Mouse (Mus musculus): ENCODE results near the gene Bnipl.

DNA sequence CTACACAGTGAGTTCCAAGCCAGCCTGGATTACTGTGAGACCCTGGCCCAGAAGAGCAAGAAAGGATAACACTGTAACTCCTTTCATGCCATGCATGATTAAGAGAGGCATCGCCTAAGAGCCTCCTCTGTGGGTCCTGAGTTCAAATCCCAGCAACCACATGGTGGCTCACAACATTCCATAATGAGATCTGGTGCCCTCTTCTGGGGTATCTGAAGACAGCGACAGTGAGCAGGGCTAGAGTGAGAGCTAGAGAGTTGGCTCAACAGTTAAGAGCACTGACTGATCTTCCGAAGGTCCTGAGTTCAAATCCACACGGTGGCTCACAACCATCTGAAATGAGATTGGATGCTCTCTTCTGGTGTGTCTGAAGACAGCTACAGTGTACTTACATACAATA lies 23.5 kb upstream of the Bnipl start:
- TF ChIP-seq TAL1 (conservative IDR thresholded peaks at IDR 0.05; ENCODE audit: low read depth, low read length), result no peak
- TF ChIP-seq CTCF (IDR thresholded peaks at IDR 0.05; ENCODE audit: low read depth, low read length), result no peak
- TF ChIP-seq GATA1 (IDR thresholded peaks at IDR 0.05; ENCODE audit: borderline replicate concordance, low read length), result no peak
